Mouse (Mus musculus) gastrocnemius, postnatal 14 days (tissue): ENCODE data around the gene Fam98a. TPM values are rescaled to one million over a fixed set of nuclear protein-coding genes. Genes with fewer than 3 reads are reported as not detected.

ENCODE experiments used
- DNase-seq: peaks from one replicate; pipeline ENCODE4 v3.0.0; 2021; ENCODE audit warnings: mixed read lengths
- intact Hi-C: fragments of 180-260 bp; cut with DNase I; formaldehyde crosslinking; loops from one replicate; pipeline ENCODE4 v1.15.1; 2025; ENCODE audit warnings: low total_unique reads
- long read RNA-seq, 2 experiments: library from polyadenylated mRNA; stranded (forward); transcript quantifications; one replicate each; pipeline ENCODE4 v2.0.0; 2021
- total RNA-seq, 2 experiments: library from RNA; stranded (reverse); gene quantifications; 2 replicates each; pipeline ENCODE4 v1.2.3; 2021

Gene Fam98a
- 10 to 100 TPM; 28.0 to 39.4 TPM for total RNA-seq
- long read RNA-seq, experiment 1, transcript Fam98a-201 (8 exons, 2,817 nt), result major isoform, 16 of 20 reads
- long read RNA-seq, experiment 1, partial matches to known transcripts, result 1 of 20 reads
- long read RNA-seq, experiment 1, other reads (novel, unspliced or antisense), result 3 of 20 reads
- long read RNA-seq, experiment 2, transcript Fam98a-201 (8 exons, 2,817 nt), result major isoform, 15 of 19 reads
- long read RNA-seq, experiment 2, partial matches to known transcripts, result 1 of 19 reads
- long read RNA-seq, experiment 2, other reads (novel, unspliced or antisense), result 3 of 19 reads

- intact Hi-C loops, result no loop called here
- DNase-seq, result peak; percentile 98
Measured at GRCm38 (mm10) chr17:75551512-75552400, at the start of gene Fam98a. Fam98a (minus strand) TSS chr17:75551946.

DNA sequence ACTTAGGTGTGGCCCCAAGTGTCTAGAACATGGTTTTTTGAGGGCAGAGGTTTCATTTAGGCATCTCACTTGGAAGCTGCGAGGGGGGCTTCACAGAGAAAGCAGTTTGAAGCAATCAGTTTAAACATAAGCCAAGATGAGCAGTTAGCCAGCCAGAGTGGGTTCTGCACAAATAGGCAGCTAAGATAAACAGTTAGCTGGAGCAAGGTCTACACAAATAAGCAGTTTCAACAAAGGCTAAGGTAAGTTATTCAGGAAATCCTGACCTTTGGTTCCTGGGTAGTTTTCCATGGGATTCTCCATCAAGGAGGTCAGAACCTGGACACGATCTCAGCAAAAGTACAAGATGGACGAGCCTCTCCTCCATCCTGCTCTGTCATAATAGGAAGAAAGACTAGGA is 46.9 kb upstream of the Fam98a start:
- no peak for DNase-seq
- intact Hi-C loops, result no loop called here

- intact Hi-C loops, result no loop called here
- DNase-seq, result no peak
Measured at GRCm38 (mm10) chr17:75582738-75583137, 31.0 kb upstream of the Fam98a start.

- no peak for DNase-seq
- intact Hi-C loops, result no loop called here
Measured at GRCm38 (mm10) chr17:75575608-75576007, 23.9 kb upstream of the Fam98a start.

DNA sequence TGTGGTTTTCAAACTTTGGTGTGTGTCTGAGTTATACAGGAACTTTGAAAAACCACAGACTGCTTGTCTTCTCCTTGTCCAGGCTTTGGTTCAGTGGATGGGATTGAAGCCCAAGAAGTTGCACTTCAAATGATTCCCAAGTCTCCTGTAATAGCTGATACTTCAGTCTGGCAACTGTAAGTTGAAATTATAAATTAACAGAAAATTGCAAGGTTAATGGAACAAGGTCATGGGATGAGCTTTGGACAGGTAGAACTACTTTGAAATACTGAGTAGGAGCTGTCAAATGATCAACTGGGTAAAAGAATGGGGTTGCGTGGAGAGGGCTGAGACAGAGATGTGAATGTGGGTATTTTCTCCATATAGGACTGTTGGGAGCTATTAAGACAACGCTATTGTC is 6.3 kb upstream of the Fam98a start:
- intact Hi-C loops, result no loop called here
- DNase-seq, result no peak

DNA sequence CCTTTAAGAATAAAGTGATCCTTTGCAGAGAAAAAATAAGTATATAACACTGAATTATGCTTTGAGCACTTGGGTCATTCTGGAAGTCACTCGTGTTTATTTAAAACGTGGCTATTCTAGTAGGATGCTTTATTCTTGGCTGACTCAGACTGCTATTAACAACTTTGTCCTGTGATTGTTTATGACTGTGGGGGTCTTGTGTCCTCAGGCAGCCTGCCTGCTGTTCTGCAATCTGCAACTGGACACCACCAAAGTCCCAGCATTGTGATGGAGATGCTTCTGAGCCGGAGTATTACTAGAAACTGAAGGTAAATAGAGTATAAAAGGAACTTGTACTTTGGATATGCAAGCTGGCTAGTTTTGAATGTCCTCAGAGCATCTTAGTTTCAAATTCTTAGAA is 5.3 kb upstream of the Fam98a start:
- DNase-seq, result no peak
- intact Hi-C loops, result no loop called here

DNA sequence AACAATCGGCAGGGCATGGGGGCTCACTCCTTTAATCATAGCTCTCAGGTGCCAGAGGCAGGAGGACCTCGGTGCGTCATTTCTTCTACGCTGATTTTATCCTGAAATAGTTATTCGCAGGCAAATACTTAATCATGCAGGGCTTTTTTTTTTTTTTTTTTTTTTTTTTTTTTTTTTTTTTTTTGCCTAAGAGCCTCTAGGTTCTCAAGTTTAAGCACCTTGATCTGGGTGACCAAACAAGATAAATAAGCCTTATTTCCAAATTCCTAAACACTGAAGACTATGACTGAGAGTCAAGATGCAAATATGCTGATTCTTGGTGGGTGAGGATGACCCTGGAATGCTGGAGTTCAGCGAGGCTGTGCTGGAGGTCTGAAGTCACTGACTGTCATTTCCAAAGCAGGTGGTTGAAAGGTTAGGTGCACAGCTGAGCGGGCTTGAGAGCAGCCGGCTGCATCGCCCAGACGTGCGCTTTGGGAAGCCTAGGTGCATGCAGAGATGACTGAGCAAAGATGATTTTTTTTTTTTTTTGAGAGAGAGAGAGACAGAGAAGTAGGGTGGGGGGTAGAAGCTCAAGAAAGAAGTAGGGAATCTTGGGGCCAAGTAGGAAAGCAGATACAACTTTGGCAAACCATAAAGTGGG is 854 bp downstream of the Fam98a start:
- DNase-seq, result no peak
- intact Hi-C loops, result no loop called here

DNA sequence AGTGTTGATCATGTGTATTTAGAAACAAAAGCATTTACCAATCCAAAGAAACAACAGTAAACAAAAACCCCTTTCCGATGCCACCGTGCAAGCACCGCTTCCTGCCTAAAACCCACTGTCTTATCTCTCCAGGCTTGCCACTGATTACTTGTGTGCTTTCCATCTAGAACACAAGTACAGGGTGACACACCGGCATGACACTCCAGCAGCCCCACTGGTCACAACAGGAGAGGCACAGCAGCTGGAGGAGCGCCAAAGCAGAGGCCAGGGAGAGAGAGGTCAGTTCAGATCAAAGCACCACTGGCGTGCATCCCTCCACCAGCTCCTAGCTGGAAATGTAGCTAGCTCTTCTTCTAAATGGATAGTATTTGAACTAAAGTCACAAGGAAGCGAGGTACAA is 7.5 kb downstream of the Fam98a start:
- DNase-seq, result no peak

GRCm38 (mm10) chr17:75543434-75543833 is 8.3 kb downstream of the Fam98a start:
- DNase-seq, result no peak
- intact Hi-C loops, result no loop called here

More for the DNA sequence above, 7.5 kb downstream of the Fam98a start:
- intact Hi-C loops, result no loop called here

- DNase-seq, result no peak
- intact Hi-C loops, result loop anchor here (10.0 kb wide), 1 partner anchor 145 kb away; no protein-coding TSS in a partner anchor
Measured at GRCm38 (mm10) chr17:75539841-75540240, 11.9 kb downstream of the Fam98a start.

DNA sequence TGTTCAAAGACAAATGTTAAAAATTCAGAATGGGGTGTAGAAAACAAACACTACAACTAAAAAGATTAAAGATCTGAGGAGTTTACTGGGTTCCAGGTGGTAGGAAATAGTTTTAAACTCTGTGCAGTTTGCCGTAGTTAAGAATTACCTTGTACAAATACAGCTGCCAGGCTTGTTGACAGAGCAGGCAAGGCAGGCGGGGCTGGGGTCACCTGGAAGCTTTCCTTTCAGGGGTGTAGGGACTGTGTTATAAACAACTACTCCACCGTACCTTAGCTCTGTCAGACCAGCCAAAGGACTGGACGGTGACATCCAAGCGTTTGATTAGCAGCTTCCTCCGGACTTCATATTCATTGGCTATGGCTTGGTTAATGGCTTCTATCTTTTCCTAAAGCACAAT is 12.6 kb downstream of the Fam98a start:
- DNase-seq, result no peak
- intact Hi-C loops, result loop anchor here (10.0 kb wide), 1 partner anchor 144 kb away; no protein-coding TSS in a partner anchor

- intact Hi-C loops, result loop anchor here (10.0 kb wide), 1 partner anchor 144 kb away; no protein-coding TSS in a partner anchor
Measured at GRCm38 (mm10) chr17:75538431-75538830, 13.3 kb downstream of the Fam98a start.

GRCm38 (mm10) chr17:75537050-75537445 is 14.7 kb downstream of the Fam98a start:
- intact Hi-C loops, result loop anchor here (10.0 kb wide), 1 partner anchor 142 kb away; no protein-coding TSS in a partner anchor

More at GRCm38 (mm10) chr17:75538431-75538830, 13.3 kb downstream of the Fam98a start:
- DNase-seq, result no peak

GRCm38 (mm10) chr17:75536396-75537049 is 15.2 kb downstream of the Fam98a start:
- intact Hi-C loops, result loop anchor here (10.0 kb wide), 1 partner anchor 142 kb away; no protein-coding TSS in a partner anchor
- DNase-seq, result no peak

More at GRCm38 (mm10) chr17:75537050-75537445, 14.7 kb downstream of the Fam98a start:
- DNase-seq, result no peak

DNA sequence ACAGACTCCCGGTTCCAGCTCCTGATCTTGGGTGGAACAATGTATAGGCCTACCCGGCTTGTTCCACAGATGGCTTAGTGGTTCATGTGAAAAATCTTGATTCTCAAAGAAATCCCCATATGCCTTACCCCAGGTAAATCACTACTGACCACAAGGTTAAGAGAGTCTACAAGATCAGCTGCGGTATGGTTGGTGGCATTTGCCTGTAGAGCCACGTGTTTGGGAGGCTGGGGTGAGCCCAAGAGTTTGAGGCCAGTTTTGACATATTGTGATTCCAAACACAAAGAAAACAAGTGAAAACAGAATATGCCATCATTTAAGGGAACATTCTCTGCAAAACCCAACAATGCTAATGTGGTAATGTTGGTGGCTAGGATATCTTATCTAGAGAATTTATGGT is 16.1 kb downstream of the Fam98a start:
- DNase-seq, result no peak
- intact Hi-C loops, result loop anchor here (10.0 kb wide), 1 partner anchor 141 kb away; no protein-coding TSS in a partner anchor

GRCm38 (mm10) chr17:75534314-75535020 is 17.3 kb downstream of the Fam98a start:
- no peak for DNase-seq
- intact Hi-C loops, result loop anchor here (10.0 kb wide), 1 partner anchor 140 kb away; no protein-coding TSS in a partner anchor

- DNase-seq, result no peak
- intact Hi-C loops, result loop anchor here (10.0 kb wide), 1 partner anchor 138 kb away; no protein-coding TSS in a partner anchor
Measured at GRCm38 (mm10) chr17:75532469-75532986, 19.2 kb downstream of the Fam98a start.

DNA sequence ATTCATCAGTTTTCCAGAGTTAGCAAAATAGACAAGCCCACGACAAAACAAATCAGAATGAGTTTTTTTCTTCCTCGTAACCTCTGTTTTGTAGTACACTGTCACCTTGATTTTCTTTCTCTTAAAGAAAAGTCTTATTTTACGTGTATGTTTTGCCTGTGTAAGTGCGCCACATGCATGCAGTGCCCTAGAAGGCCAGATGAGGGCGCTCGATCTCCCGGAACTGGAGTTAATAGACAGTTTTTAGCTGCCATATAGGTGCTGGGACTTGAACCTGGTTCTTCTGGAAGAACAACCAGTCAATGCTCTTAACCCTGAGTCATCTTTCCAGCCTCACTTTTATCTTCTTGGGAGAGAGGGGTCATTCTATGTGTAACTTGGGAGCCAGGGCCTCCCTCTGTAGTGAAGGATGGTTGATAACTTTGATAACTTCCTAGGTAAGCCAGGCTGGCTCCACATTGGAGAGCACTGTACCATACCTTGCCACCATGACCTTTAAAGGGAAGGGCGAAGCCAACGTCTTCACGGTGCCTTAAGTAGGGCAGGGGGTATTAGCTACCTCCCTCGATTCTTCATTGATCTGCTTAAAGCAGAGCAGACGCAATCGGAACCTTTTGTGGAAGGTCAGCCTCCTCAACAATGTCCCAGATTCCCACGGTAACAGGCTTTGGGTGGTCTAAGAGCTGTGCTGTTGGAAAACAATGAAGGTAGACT is 22.4 kb downstream of the Fam98a start:
- intact Hi-C loops, result no loop called here
- no peak for DNase-seq
